Mouse (Mus musculus): ENCODE measurements around the gene Cnpy1. TPM values are rescaled to one million over a fixed set of nuclear protein-coding genes. Genes with fewer than 3 reads are reported as not detected.

The Cnpy1 gene
- polyA plus RNA-seq, 1 experiment from 2014 or later = 34.3 TPM

- 21% methylated on average over 4 of the region's 4 CpGs for WGBS
- H3K36me3 ChIP-seq (ENCODE audit: control insufficient read depth, insufficient read depth, low read length) = no peaks in the 10 kb centered on the region
- no peak overlapping the region for H3K4me2 ChIP-seq (ENCODE audit: low read length)
- no peak overlapping the region for H3K4me3 ChIP-seq (ENCODE audit: low read depth, low read length)
- peak; percentile 66 for ATAC-seq
- H3K9ac ChIP-seq (ENCODE audit: low read depth, low read length) = no peak overlapping the region
- H3K4me1 ChIP-seq (ENCODE audit: control insufficient read depth, insufficient read depth, low read length) = no peaks in the 10 kb centered on the region
- H3K27ac ChIP-seq (ENCODE audit: low read length) = no peak overlapping the region
- H3K27me3 ChIP-seq (ENCODE audit: control insufficient read depth, insufficient read depth, low read depth, low read length) = no peaks in the 10 kb centered on the region
- H3K9me3 ChIP-seq (replicated peaks; ENCODE audit: control insufficient read depth, low read length, poor library complexity, severe bottlenecking) = no peaks in the 10 kb centered on the region
These were observed 8.6 kb downstream of the Cnpy1 start for GRCm38 (mm10) chr5:28237055-28237454.

- H3K4me2 ChIP-seq (ENCODE audit: low read length) = no peak overlapping the region
- no peak overlapping the region for H3K4me3 ChIP-seq (ENCODE audit: low read depth, low read length)
- no peak overlapping the region for H3K9ac ChIP-seq (ENCODE audit: low read depth, low read length)
- no peaks in the 10 kb centered on the region for H3K9me3 ChIP-seq (replicated peaks; ENCODE audit: control insufficient read depth, low read length, poor library complexity, severe bottlenecking)
- 3% methylated on average over 6 of the region's 6 CpGs for WGBS
- no peak overlapping the region for H3K27ac ChIP-seq (ENCODE audit: low read length)
- no peak; the same call in 1 of the 2 replicates for ATAC-seq
- H3K36me3 ChIP-seq (ENCODE audit: control insufficient read depth, insufficient read depth, low read length) = no peaks in the 10 kb centered on the region
- no peaks in the 10 kb centered on the region for H3K27me3 ChIP-seq (ENCODE audit: control insufficient read depth, insufficient read depth, low read depth, low read length)
- H3K4me1 ChIP-seq (ENCODE audit: control insufficient read depth, insufficient read depth, low read length) = no peaks in the 10 kb centered on the region
These were observed 9.5 kb downstream of the Cnpy1 start for GRCm38 (mm10) chr5:28236098-28236497.

- Histone ChIP-seq H3K4me1 (ENCODE audit: control insufficient read depth, insufficient read depth, low read length) (no peaks in the 10 kb centered on the region), H3K27me3 (ENCODE audit: control insufficient read depth, insufficient read depth, low read depth, low read length) (no peaks in the 10 kb centered on the region), H3K9ac (ENCODE audit: low read depth, low read length) (no peak overlapping the region), H3K9me3 (replicated peaks; ENCODE audit: control insufficient read depth, low read length, poor library complexity, severe bottlenecking) (no peaks in the 10 kb centered on the region), H3K4me2 (ENCODE audit: low read length) (no peak overlapping the region), H3K27ac (ENCODE audit: low read length) (no peak overlapping the region), H3K36me3 (ENCODE audit: control insufficient read depth, insufficient read depth, low read length) (no peaks in the 10 kb centered on the region), H3K4me3 (ENCODE audit: low read depth, low read length) (no peak overlapping the region)
- 66% methylated on average over 3 of the region's 3 CpGs for WGBS
- ATAC-seq = no peak
These were observed 13.5 kb downstream of the Cnpy1 start for GRCm38 (mm10) chr5:28232101-28232500.

- 90% methylated on average over 1 of the region's 1 CpGs for WGBS
- Histone ChIP-seq H3K9me3 (replicated peaks; ENCODE audit: control insufficient read depth, low read length, poor library complexity, severe bottlenecking) (no peaks in the 10 kb centered on the region), H3K4me2 (ENCODE audit: low read length) (no peak overlapping the region), H3K27me3 (ENCODE audit: control insufficient read depth, insufficient read depth, low read depth, low read length) (no peaks in the 10 kb centered on the region; the same call in 1 of the 2 replicates), H3K27ac (ENCODE audit: low read length) (no peak overlapping the region), H3K4me1 (ENCODE audit: control insufficient read depth, insufficient read depth, low read length) (no peaks in the 10 kb centered on the region), H3K9ac (ENCODE audit: low read depth, low read length) (no peak overlapping the region), H3K4me3 (ENCODE audit: low read depth, low read length) (no peak overlapping the region), H3K36me3 (ENCODE audit: control insufficient read depth, insufficient read depth, low read length) (no peaks in the 10 kb centered on the region)
- ATAC-seq = no peak
These were observed 26.0 kb downstream of the Cnpy1 start for GRCm38 (mm10) chr5:28219596-28219995.

GRCm38 (mm10) chr5:28213441-28213840 lies 32.2 kb downstream of the Cnpy1 start:
- H3K9me3 ChIP-seq (replicated peaks; ENCODE audit: control insufficient read depth, low read length, poor library complexity, severe bottlenecking) = no peaks in the 10 kb centered on the region
- 62% methylated on average over 2 of the region's 2 CpGs for WGBS
- H3K4me2 ChIP-seq (ENCODE audit: low read length) = no peak overlapping the region
- H3K27ac ChIP-seq (ENCODE audit: low read length) = no peak overlapping the region
- no peak overlapping the region for H3K4me3 ChIP-seq (ENCODE audit: low read depth, low read length)
- H3K36me3 ChIP-seq (ENCODE audit: control insufficient read depth, insufficient read depth, low read length) = no peaks in the 10 kb centered on the region
- peaks cover 3% of the 10 kb centered on the region for H3K27me3 ChIP-seq (ENCODE audit: control insufficient read depth, insufficient read depth, low read depth, low read length)
- ATAC-seq = no peak
- peaks cover 19% of the 10 kb centered on the region; the same call in 1 of the 2 replicates for H3K4me1 ChIP-seq (ENCODE audit: control insufficient read depth, insufficient read depth, low read length)
- H3K9ac ChIP-seq (ENCODE audit: low read depth, low read length) = no peak overlapping the region

GRCm38 (mm10) chr5:28211651-28212310 lies 33.8 kb downstream of the Cnpy1 start:
- ATAC-seq = peak; percentile 51; the same call in 1 of the 2 replicates

GRCm38 (mm10) chr5:28210591-28211550 lies 34.7 kb downstream of the Cnpy1 start:
- H3K4me1 ChIP-seq (ENCODE audit: control insufficient read depth, insufficient read depth, low read length) = peaks cover 19% of the 10 kb centered on the region; the same call in 1 of the 2 replicates
- H3K4me2 ChIP-seq (ENCODE audit: low read length) = peak overlapping the region; percentile 76
- ATAC-seq = no peak
- peak overlapping the region; percentile 80 for H3K27ac ChIP-seq (ENCODE audit: low read length)
- WGBS = 2% methylated on average over 29 of the region's 29 CpGs
- H3K9ac ChIP-seq (ENCODE audit: low read depth, low read length) = 0 out of 2 replicates have a peak overlapping the region, but pooled peaks have one; percentile 43
- H3K4me3 ChIP-seq (ENCODE audit: low read depth, low read length) = peak overlapping the region; percentile 48
- H3K9me3 ChIP-seq (replicated peaks; ENCODE audit: control insufficient read depth, low read length, poor library complexity, severe bottlenecking) = no peaks in the 10 kb centered on the region
- H3K27me3 ChIP-seq (ENCODE audit: control insufficient read depth, insufficient read depth, low read depth, low read length) = peaks cover 14% of the 10 kb centered on the region
- no peaks in the 10 kb centered on the region for H3K36me3 ChIP-seq (ENCODE audit: control insufficient read depth, insufficient read depth, low read length)

More at GRCm38 (mm10) chr5:28211651-28212310, 33.8 kb downstream of the Cnpy1 start:
- Histone ChIP-seq H3K4me2 (ENCODE audit: low read length) (peak overlapping the region; percentile 76), H3K27ac (ENCODE audit: low read length) (peak overlapping the region; percentile 80), H3K27me3 (ENCODE audit: control insufficient read depth, insufficient read depth, low read depth, low read length) (peaks cover 9% of the 10 kb centered on the region), H3K4me1 (ENCODE audit: control insufficient read depth, insufficient read depth, low read length) (peaks cover 19% of the 10 kb centered on the region; the same call in 1 of the 2 replicates), H3K9me3 (replicated peaks; ENCODE audit: control insufficient read depth, low read length, poor library complexity, severe bottlenecking) (no peaks in the 10 kb centered on the region), H3K36me3 (ENCODE audit: control insufficient read depth, insufficient read depth, low read length) (no peaks in the 10 kb centered on the region), H3K4me3 (ENCODE audit: low read depth, low read length) (no peak overlapping the region), H3K9ac (ENCODE audit: low read depth, low read length) (no peak overlapping the region)
- 2% methylated on average over 15 of the region's 15 CpGs for WGBS

- under 1% methylated on average over 80 of the region's 80 CpGs for WGBS
- ATAC-seq = peak; percentile 73
- Histone ChIP-seq H3K27me3 (ENCODE audit: control insufficient read depth, insufficient read depth, low read depth, low read length) (peaks cover 19% of the 10 kb centered on the region), H3K4me1 (ENCODE audit: control insufficient read depth, insufficient read depth, low read length) (peaks cover 19% of the 10 kb centered on the region; the same call in 1 of the 2 replicates), H3K9me3 (replicated peaks; ENCODE audit: control insufficient read depth, low read length, poor library complexity, severe bottlenecking) (no peaks in the 10 kb centered on the region), H3K4me3 (ENCODE audit: low read depth, low read length) (peak overlapping the region; percentile 48), H3K36me3 (ENCODE audit: control insufficient read depth, insufficient read depth, low read length) (no peaks in the 10 kb centered on the region), H3K9ac (ENCODE audit: low read depth, low read length) (peak overlapping the region; percentile 72), H3K4me2 (ENCODE audit: low read length) (peak overlapping the region; percentile 76), H3K27ac (ENCODE audit: low read length) (peak overlapping the region; percentile 80)
These were observed 35.8 kb downstream of the Cnpy1 start for GRCm38 (mm10) chr5:28209549-28210431.

Measured in midbrain, embryonic 16.5 days (tissue).